Mouse (Mus musculus) inflammation-experienced regulatory T-cells, adult 6 months (primary cell): Measurements from ENCODE around the gene Trmt10c. TPM values are rescaled to one million over a fixed set of nuclear protein-coding genes. Genes with fewer than 3 reads are reported as not detected.

Experiments used
- ATAC-seq: one replicate; pipeline ENCODE4 v1.8.0; 2017
- polyA plus RNA-seq, 3 experiments: library from polyadenylated mRNA; unstranded; fragments of 100-300 nt; shearing (Covaris generic); gene quantifications; one replicate each; pipeline ENCODE4 v1.2.1; 2017

Trmt10c gene
- polyA plus RNA-seq, 3 experiments from 2014 or later = 24.6 to 33.4 (median 32.3) TPM

DNA sequence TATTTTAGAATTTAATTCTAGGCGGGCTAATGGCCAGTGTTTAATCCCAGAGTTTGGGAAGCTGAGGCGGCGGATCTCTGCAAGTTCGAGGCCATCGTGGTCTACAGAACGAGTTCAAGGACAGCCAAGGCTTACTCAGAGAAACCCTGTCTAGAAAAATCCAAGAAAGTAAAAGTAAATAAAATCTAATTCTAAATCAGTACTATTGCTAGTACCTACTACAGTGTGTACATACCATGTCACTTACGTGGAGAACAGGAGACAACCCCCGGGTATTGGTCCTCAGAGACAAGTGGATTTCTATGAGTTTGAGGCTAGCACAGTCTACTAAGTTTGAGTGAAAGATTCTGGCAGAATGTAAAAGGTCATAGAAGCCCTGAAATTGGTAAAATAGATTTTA, 471 bp upstream of the Trmt10c start:
- no peak for ATAC-seq

GRCm38 (mm10) chr16:56036501-56036900, 1.1 kb downstream of the Trmt10c start:
- no peak for ATAC-seq

GRCm38 (mm10) chr16:56034566-56034965, 3.1 kb downstream of the Trmt10c start:
- no peak for ATAC-seq

- ATAC-seq = peak; percentile 93
Measured at GRCm38 (mm10) chr16:56029661-56030082, 7.9 kb downstream of the Trmt10c start, which contains the start of gene Pcnp. Gene Pcnp, minus strand, starts transcription at chr16:56029739.

DNA sequence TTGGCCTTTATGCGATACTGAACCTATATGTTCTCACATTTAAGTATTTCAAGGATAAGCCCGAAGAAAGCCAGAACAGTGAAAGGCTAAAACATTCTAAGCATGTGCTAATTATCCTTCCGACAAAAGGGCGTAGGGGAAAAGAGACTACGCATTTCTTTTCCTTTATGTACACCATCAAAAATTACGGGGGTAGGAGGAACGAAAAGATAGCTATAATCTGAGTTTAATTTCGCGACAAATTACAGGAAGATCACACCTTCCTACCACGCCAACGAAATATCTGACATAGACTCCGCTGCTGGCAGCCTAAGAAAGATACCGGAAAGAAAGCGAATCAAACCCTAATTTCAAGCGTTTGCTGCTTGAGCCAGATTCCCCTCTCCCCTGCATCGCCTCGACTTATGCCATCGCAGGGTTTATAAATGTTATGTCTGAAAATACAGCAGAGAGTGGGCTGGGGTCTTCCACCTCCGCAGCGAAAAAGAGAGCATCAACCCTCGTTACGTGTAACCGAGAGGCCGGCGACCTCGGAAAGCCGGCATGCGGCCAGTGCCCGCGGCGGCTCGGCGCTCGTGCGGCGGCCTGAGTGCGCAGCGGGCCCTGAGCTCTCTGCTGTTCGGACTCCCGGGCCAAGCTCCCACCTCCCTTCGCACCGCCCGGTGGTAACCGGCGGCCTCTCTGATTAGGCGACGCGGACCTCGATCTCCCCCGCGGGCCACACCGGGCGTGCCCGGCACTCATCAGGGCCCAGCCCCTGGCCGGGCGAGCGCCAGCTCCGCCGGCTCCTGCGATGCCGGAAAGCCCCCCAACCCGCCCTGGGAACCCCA, 8.7 kb downstream of the Trmt10c start:
- peak; percentile 30 for ATAC-seq

GRCm38 (mm10) chr16:56027854-56028629, 9.6 kb downstream of the Trmt10c start:
- no peak for ATAC-seq

DNA sequence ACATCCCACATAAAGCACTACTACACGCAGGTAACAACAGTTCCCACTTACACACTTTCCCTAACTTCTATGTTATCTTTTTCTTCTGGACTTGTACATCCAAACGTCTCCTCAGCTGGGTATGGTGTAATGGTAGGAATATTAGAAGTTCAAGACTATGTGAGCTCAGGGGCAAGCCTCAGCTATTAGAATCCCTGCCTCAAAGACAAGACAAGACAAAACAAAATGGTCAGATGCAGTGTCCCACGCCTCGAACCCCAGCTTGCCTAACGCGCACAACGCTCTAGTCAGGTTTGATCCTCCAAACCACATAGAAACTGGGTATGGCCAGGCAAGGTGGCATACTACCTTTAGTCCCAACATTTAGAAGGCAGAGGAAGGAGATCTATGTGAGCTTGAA, 18.0 kb downstream of the Trmt10c start:
- ATAC-seq = no peak

GRCm38 (mm10) chr16:56014076-56014475, 23.5 kb downstream of the Trmt10c start:
- ATAC-seq = no peak

DNA sequence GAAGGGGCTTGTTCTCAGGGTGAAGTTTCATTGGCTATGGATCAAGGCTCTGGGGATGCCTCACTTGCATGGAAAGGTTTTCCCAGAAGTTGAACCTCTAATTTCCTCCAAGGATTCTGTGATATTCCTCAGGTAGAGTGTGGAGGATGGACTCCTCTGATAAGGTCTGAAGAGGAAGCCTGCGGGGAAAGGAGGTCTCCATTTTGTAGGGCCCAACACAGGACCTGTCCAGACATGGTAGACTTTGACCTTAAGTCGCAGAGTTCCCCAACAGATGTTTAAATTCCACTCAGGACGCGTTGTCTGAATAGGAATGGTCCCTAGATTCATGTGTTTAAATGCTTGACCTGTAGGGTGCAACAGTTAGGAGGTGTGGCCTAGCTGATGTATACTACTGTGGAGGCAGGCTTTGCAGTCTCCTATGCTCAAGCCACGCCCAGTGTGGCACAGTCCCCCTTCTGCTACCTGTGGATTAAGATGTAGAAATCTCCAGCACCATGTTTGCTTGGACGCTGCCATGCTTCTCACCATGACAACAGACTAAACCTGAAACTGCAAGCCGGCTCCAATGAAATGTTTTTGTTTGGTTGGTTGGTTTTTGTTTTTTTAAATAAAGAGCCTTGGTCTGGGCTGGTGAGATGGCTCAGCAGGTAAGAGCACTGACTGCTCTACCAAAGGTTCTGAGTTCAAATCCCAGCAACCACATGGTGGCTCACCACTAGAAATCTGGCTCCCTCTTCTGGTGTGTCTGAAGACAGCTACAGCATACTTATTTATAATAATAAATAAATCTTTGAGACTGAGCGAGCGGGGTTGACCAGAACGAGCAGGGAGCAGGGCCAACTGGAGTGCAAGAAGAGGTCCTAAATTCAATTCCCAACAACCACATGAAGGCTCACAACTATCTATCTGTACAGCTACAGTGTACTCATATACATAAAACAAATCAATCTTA, 24.6 kb downstream of the Trmt10c start:
- ATAC-seq = no peak

DNA sequence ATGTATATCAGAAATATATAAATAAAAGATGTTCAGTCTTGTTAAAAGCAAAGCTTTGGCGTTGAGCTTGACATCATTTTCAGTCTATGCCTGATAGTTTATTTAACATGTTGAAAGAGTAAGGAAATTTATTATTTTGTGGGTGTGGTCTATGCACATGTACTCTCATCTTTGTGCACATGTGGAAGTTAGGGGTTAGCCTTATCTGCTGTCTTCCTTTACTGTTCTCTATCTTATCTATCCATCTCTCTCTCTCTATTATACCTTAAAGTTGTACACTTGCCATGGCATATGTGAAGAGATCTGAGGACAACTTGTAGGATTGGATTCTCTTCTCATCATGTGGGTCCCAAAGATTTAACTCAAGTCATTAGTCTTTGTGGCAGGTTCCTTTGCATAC, 28.8 kb downstream of the Trmt10c start:
- ATAC-seq = no peak

DNA sequence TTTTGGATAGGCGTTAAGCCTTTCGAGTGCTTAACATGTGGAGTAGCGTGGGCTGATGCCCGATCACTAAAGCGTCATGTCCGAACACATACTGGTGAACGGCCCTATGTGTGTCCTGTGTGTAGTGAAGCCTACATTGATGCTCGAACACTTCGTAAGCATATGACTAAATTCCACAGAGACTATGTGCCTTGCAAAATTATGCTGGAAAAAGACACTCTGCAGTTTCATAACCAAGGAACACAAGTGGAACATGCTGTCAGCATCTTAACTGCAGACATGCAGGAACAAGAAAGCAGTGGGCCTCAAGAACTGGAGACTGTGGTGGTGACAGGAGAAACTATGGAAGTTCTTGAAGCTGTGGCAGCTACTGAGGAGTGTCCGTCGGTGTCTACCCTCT, 30.8 kb downstream of the Trmt10c start:
- ATAC-seq = no peak

GRCm38 (mm10) chr16:55994235-55994634, 43.4 kb downstream of the Trmt10c start:
- ATAC-seq = no peak

- ATAC-seq = no peak
Measured at GRCm38 (mm10) chr16:55990311-55990710, 47.3 kb downstream of the Trmt10c start.

DNA sequence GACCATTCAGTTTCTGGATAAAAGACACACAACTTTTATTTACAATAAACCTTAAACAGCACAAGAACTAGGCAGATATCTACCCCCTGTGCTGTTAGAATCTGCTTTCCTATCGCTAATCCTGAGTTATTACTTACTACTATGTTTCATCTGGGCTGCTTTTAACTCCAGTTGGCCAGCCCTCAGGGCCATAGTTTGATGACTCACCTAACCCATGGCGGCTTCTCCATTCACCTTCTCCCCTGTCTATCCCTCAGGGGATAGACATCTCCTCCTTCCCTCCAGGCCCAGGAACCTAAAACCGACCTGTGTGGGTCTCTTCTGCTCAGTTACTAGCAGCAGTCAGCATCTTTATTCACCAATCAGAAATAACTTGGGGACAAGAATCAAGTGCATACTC, 51.6 kb downstream of the Trmt10c start:
- no peak for ATAC-seq

Other genes starting within 250 kb of the Trmt10c start
- 10 to 100 TPM; 24.7 to 39.2 (median 36.9) TPM for gene Nfkbiz, start 198.9 kb downstream of the Trmt10c start, polyA plus RNA-seq
- gene Nxpe3, start 142.5 kb downstream of the Trmt10c start, polyA plus RNA-seq = 10 to 100 TPM; 13.7 to 36.9 (median 22.6) TPM
- 10 to 100 TPM; 21.2 to 26.1 (median 25.2) TPM for gene Cep97, start 103.0 kb downstream of the Trmt10c start, polyA plus RNA-seq
- 1,000 to 10,000 TPM; 1,415 to 2,046 (median 1,545) TPM for gene Rpl24, start 71.5 kb downstream of the Trmt10c start, polyA plus RNA-seq
- 10 to 100 TPM; 26.6 to 34.4 (median 26.8) TPM for gene Zbtb11, start 63.9 kb downstream of the Trmt10c start, polyA plus RNA-seq
- 100 to 1,000 TPM; 229 to 302 (median 268) TPM for gene Pcnp, start 8.1 kb downstream of the Trmt10c start, polyA plus RNA-seq
- gene Senp7, start 10.5 kb upstream of the Trmt10c start, polyA plus RNA-seq = 10 to 100 TPM; 47.4 to 75.2 (median 62.0) TPM
- under 1 TPM in 2 of 3 experiments, not detected in 1; 0.28 to 0.52 TPM for gene Impg2, start 166.5 kb upstream of the Trmt10c start, polyA plus RNA-seq